Mouse (Mus musculus): ENCODE data around the gene Dhx16.

Dhx16 gene

DNA sequence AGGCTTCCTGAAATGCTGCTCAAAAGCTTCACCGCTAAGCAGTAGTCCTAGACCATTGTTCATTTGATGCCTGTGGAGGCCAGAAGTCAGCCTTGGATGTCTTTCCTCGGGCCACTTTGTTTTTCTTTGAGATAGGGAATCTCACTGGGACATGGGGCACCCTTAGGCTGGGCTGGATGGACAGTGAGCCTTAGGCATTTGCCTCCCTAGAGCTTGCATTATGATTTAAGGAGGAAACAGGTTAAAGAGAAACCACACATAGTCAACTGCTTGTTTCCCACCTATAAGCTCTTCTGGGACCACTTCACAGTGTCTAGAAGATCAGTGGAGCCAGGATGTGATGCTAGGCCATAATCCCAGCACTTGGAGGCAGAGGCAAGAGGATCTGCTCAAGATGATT, 19.8 kb upstream of the Dhx16 start:
- DNase-seq (ENCODE audit: low read depth), result no peak

DNA sequence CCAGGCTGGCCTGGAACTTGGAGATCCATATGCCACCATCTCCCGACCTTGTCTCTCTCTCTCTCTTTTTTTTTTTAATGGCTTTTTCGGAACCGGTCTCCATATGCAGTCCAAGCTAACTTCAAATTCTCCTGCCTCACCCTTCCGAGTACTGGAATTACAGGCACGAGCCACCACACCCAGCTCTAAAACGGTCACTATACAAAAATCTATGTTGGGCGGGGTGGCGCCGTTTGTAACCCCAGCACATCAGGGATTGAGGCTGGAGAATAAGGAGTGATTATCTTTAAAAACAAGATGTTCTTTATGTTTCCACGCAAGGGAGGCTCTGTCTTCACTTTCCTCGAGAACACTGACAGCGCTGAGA, 18.8 kb upstream of the Dhx16 start:
- DNase-seq (ENCODE audit: low read depth), result no peak

DNA sequence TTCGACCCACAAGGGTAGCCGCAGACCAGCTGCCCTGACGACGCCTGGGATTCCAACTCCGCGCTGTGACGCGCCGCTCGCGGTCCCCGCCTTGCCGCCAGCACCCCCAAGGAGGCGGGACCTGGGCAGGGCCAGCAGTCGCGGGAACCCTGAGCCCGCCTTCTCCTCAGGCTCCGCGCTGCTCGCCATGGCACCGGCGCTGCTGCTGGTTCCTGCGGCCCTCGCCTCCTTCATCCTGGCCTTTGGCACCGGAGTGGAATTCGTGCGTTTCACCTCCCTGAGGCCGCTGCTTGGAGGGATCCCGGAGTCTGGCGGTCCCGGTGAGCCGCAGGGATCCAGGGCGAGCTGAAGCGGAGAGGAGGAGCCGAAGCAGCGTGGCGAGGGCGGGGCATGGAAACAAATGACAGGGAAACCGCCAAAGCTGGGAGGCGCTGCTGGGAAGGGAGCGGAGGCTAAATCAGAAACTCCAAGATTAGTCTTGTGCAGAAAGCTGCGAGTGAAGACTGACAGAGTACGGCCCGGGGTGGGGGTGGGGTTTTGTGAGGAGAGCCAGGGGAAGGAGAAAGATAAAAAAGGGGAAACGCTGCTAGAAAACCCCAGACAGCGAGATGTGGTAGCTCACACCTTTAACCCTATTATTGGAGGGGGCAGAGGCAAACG, 18.3 kb upstream of the Dhx16 start, which contains the start of gene Nrm:
Nrm (plus strand) TSS at position 121 of the 660 bp plus-strand sequence.
- DNase-seq (ENCODE audit: low read depth), result peak; percentile 84

DNA sequence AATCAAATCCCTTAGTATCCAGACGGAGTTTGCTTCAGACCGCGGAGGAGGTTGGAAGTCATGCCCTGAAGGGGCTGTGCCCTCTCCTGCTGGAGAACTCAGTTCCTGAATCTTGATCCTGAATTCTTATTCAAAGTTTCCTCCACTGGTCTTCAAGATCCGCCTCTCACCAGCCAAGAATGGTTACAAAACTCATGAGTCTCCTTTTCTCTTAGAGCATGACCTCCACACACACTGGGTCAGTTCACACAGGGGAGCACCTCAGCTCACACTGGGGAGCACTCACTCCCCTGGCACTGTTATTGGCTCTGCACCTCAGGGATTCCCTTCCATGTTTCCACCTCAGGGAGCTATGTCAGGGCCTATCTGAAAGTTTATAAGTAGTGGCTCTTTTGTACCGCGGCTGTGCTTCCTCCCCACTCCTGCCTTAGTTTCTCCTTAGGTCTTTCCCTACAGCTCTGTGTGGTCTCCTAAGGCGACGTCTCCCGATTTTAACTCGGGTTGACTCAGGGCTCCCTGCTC, 14.7 kb upstream of the Dhx16 start:
- DNase-seq (ENCODE audit: low read depth), result no peak

DNA sequence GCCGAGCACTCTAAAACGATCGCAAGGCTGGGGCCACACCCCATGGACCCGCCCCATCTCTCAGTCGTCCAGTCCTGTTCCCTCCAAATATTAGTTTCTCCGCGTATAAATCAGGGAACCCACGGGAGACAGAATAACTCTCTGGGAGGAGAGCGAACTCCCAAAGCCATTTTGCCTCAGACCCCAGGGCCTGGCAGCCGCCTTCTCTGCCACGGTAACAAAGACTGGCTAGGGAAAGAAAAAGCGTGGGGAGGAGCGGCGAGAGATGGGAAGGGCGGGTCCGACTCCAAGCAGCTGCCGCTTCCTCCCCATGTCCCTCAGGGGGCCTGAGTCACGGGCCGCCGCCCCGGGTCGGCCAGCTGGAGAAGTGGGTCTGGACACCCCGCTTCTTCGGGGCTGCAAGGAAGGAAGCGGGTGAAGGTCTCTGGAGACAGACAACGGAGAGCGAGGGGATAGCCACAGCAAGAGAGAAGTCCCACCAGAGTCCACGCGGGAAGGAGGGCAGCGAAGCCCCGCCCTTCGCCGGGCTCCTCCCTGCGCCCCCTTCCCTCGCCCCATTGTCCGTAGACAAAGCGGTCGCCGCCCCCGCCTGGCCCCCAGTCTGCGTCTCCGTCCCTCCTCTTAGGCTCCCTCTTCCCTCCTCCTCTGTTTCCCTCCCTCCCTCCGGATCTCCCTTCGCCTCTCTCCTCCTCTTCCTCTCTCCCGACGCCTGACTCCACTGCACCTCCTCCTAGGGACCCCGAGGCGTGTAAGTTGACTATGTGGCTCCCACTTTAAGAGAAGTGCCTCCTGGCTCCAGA, 13.9 kb upstream of the Dhx16 start, which contains the start of gene Ppp1r18:
Ppp1r18 (plus strand) TSS at position 113 of the 800 bp plus-strand sequence.
- no peak for DNase-seq (ENCODE audit: low read depth)

DNA sequence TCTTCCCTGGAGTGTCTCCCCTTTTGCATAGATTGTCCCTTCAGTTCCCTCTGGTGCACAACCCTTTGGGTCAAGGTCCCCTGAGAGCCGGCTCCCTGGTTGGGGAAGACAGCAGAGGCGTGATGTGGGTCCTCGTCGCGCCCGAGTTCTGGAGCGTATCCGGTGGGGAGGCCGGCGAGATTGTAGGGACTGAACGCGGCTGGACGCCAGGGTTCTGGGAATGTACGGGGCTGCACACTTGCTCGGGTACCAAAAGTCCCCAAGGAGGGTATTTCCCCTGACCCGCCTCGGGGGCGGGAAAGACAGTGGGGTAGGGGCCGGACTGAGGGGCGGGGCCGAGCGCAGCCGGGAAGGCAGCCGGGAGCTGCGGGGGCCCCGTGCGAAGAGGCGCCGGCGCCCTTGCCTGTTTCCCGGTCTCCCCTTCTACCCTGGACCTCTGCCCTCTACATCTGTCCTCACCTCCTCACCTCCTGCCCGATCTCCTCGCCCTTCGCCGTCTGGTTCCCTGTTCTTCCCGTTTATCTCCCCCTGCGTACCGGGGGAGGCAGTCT, 13.3 kb upstream of the Dhx16 start:
- no peak for DNase-seq (ENCODE audit: low read depth)

DNA sequence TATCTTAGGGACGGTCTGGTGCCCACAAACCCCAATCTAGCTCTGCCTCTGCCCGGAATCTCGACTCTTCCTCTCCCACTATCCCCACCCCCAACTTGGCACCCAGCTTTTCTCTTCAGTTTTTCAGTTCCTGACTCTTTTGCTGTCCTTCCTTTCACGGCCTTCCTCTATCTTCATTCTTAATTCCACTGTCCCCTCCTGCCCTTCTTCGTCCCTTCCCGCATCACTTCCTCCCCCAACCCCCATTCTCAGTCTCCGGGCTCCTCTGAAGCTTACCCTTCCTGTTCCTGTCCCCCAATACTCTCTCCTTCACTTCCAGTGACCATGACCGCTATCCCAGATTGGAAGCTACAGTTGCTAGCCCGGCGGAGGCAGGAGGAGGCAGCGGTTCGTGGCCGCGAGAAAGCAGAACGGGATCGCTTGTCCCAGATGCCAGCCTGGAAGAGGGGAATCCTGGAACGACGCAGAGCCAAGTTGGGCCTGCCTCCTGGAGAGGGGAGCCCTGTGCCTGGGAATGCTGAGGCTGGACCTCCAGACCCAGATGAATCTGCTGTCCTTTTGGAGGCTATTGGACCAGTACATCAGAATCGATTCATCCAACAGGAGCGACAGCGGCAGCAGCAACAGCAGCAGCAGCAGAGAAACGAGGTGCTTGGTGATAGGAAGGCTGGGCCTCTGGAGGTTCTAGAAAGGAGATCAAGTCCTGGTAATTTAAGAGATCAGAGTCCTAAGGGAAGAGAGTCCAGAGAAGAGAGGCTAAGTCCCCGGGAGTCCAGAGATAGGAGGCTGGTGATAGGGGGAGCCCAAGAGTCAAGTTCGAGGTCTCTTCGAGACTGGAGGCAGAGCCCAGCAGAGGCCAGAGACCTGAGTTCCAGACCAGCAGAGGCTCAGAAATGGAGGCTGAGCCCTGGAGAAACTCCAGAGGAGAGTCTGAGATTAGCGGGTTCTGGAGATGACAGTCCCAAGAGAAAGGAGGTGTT, 12.4 kb upstream of the Dhx16 start:
- peak; percentile 35 for DNase-seq (ENCODE audit: low read depth)

DNA sequence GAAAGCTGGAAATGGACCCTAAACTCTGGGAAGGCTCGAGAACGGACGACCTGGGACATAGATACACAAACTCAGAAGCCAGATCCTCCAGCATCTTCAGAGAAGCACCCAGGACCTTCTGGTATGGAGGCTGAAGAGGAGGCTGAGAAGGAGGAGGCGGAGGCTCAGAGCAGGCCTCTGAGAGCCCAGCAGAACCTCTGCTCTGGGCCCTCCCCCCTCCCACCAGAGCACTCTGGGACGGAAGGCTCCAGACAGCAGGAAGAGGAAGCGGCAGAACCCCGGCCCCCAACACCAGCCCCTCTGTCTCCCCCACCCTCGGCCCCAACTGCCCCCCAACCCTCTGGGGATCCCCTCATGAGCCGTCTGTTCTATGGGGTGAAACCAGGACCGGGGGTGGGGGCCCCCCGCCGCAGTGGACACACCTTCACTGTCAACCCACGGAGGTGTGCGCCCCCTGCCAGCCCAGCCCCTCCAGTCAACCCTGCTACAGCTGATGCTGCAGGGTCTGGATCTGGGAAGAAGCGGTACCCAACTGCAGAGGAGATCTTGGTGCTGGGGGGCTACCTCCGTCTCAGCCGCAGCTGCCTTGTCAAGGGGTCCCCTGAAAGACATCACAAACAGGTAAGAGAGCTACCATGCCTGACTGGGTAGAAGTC, 11.3 kb upstream of the Dhx16 start:
- no peak for DNase-seq (ENCODE audit: low read depth)

DNA sequence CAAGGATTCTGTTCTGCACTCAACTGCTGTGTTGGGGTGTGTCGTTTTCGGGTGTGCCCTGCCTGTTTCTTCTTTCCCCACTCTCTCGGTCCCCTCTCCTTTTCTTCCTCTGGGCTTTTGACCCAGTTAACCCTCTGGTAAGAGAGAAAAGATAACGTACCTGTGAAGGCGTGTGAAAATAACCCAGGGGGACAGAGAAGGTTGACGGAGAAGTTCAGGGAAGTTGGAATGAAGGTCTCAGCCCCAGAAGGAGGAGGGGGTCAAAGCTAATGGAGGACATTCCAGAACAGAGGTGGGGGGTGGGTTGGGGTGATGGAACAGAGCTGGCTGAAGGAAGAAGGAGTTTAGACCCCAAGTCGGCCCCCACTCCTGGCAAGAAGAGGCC, 10.7 kb upstream of the Dhx16 start:
- no peak for DNase-seq (ENCODE audit: low read depth)

DNA sequence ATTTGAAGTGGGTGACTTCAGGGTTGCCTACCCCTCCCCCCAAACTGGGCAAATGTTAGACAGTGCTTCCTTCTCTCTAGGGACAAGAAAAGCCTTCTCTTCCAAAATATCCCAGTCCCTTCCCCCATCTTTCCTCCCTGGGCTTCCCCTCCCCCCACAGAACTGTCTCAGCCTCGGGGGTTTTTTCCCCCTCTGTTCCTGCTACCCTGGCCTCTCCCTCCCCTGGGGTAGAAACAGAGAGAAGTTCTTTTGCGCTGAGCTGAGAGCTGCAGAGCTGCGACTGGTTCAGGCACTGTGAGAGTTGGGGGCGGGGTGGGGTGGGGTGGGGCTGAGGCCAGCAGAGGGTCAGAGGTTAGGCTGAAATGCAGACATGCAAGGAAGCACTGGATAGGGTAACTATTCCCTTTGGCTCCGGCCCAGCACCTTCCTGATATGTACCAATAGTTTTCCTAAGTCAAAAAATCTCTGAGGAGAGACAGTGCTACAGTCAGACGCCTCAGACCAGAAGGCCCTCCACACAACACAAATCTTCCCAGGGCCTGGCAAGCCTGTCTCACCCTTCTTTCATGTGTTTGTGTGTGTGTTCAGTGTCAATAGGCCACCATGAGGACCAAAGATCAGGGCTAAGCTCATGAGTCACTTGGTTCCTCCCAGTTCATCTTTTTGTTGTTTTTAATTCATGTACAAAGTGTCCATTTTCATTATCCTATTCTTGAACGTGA, 10.1 kb upstream of the Dhx16 start:
- no peak for DNase-seq (ENCODE audit: low read depth)

DNA sequence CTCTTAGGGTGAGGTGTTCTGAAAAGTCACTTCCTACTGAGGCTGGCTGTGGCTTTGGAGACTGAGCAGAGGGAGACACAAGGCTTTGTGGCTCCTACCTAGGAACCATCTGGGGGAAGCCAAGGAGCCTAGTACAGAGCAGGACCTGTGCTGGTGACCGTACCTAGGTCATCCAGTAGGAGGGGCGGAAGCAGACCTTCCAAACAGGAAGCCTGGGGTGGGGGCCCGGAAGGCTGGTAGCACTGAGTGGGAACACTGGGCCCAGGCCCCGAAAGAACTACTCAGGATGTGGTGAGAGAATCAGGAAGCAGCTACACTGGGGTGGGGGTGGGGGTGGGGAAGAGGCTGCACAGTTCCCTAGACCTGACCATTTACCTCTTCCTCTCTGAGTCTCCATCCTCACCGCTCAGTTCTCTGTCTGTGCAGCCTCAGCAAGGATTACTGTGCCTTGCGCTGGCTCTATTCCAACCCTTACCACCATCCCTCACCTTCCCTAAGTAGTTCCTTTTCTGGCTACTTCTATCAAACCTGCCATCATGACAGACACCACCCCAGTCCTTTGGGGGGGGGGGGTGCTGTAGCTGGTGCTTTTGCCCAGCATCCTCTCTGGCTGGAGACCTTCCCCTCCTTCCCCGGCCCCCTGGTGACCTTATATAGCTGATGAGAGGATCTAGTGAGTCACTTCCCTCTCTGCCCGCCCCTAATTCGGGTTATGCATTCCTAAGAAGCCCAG, 9.3 kb upstream of the Dhx16 start:
- DNase-seq (ENCODE audit: low read depth), result no peak

DNA sequence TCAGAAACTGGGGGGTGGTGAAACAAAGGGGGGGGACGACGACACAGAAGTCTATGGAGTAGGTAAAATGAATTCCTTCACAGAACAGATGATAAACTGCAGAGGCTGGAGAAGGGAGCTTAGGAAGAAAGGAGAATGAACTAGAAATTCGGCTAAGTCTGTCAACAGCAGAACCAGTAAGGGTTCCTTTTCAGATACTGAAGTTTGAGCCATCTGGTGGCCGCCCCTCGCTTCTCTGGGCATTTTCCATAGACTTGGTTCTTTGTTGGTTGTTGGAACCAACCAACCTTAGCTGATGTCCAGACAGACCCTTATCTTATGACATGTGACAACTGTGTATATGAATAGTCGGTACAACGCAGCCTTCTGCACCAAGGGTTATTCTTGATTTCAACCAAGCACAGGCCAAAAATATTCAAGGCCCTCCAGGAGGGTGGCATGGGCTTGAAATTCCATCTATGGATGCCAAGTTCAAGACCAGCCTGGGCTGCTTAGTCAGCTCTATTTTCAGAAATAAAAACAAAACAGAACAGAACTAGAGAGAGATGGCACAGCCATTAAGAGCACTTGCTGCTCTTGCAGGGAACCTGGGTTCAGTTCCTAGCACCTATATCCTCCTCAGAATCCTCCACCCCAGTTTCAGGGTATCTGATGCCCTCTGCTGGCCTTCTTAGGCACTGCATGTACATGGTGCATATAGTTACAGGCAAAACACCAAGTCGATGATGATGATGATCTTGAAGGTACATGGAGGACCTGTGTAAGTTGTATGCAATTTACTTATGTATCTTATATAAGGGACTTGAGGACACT, 8.5 kb upstream of the Dhx16 start:
- peak; percentile 34 for DNase-seq (ENCODE audit: low read depth)

DNA sequence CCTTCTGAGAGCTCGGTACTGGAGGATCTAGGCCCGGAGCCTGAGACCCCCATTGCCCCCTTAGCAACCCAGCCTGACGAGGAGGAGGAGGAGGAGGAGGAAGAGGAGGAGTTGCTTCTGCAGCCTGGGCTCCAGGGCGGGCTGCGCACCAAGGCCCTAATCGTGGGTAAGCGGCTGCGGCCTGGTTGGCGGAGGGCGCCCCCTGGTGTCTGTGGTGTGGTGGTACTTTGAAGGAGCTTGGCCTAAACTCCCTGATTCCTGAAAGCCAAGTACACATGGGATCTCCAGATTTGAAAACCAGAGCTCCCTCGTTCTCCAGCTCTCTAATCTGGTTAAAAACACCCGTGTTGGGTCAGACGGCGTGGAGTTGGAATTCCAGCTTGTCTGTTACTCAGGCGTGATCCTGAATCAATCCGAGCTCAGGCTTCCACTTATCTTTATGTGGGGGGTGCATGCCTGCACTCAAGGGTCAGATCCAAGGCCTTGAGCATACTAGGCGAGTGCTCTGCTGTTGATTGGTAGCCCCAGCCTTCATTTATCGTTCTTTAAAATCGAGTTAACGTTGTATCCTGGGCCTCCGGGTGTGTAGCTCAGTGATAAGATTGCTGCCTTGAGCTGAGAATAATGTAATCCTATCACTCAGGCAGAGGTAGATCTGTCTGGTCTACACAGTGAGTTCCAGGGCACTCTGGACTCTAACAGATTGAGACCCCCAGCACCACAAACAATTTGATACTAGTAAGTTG, 5.7 kb upstream of the Dhx16 start:
- peak; percentile 74 for DNase-seq (ENCODE audit: low read depth)

DNA sequence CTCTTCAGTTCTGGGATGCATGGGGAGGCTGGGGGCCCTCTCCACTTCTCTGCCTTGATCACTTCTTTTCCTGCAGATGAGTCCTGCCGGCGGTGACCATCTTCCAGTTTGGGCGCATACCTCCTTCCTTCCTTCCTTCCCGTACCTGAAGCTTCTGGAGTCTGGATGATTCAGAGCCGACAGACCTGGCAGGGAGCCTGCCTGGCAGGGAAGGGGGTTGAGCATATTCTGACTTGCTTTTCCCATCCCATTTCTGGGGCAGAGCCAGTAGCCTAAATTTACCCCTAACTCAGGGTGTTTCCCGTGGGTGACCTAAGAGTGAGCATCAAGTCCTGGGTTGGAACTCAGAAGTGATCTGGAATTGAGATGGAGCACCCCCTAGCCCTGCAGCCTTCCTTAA, 4.9 kb upstream of the Dhx16 start:
- DNase-seq (ENCODE audit: low read depth), result no peak

DNA sequence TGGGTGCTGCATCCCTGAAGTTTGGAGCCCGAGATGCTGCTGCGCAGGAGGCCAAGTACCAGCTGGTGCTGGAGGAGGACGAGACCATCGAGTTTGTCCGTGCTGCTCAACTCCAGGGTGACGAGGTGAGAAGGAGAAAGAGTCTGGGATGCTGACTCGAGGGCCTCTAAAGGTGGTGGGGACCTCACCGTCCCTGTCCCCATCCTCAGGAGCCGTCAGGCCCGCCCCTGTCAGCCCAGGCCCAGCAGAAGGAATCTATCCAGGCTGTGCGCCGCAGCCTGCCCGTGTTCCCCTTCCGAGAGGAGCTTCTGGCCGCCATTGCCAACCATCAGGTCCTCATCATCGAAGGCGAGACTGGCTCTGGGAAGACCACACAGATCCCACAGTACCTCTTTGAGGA, 3.3 kb downstream of the Dhx16 start:
- DNase-seq (ENCODE audit: low read depth), result no peak

DNA sequence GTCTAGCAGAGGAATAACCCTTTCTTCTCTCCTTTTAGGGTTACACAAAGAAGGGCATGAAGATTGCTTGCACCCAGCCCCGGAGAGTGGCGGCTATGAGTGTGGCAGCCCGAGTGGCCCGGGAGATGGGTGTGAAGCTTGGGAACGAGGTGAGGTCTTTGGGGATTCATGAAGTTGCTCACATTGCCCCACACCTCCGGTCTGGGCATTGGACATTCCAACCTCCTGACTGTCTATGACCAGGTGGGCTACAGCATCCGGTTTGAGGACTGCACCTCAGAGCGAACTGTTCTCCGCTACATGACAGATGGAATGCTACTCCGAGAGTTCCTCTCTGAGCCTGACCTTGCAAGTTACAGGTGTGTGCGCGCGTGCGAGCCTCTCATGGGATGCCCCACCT, 4.2 kb downstream of the Dhx16 start:
- DNase-seq (ENCODE audit: low read depth), result no peak

DNA sequence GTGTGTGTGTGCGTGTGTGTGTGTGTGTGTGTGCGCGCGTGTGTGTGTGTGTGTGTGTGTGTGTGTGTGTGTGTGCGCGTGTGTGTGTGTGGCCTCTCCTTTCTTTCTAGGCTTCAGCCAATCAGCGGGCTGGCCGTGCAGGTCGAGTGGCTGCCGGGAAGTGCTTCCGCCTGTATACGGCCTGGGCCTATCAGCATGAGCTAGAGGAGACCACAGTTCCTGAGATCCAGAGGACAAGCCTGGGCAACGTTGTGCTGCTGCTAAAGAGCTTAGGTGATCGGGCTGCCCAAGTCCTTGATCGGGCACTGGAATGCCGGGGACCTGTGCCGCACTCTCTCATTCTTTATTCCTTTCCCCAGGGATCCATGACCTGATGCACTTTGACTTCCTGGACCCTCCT, 8.1 kb downstream of the Dhx16 start:
- DNase-seq (ENCODE audit: low read depth), result no peak

Measured in c-Kit-positive CD71-positive TER-119-negative erythroid progenitor cells, embryonic 14.5 days (primary cell).